Mouse (Mus musculus): ENCODE results near the gene Cdkn1b. TPM values are rescaled to one million over a fixed set of nuclear protein-coding genes. Genes with fewer than 3 reads are reported as not detected.

The Cdkn1b gene
- polyA plus RNA-seq, 1 experiment from 2014 or later: 14.4 TPM

DNA sequence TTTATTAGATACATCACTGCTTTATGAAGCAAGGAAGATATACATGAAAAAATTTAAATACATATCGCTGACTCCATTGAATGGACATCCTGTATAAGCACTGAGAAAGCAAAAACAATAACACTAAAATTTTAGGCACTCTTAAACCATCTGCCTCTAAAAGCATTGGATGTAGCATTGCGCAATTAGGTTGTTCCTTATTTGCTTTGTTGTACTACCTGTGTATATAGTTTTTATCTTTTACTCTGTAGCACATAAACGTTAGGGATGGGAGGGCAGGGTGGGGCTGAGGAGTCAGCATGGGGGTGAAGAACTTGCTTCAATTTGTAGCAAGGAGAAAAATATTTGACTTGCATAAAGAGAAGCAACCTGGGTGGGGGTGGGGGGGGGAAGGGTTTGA, 4.1 kb downstream of the Cdkn1b start:
- no peak for ATAC-seq (ENCODE audit: low FRiP score, low TSS enrichment)
- H3K4me3 ChIP-seq (ENCODE audit: low read depth, low read length): no peak overlapping the region
- TF ChIP-seq CTCF (IDR thresholded peaks at IDR 0.05; ENCODE audit: low read depth) (no peak), EP300 (optimal IDR thresholded peaks at IDR 0.05) (no peak)
- no peaks in the 10 kb centered on the region for H3K36me3 ChIP-seq (ENCODE audit: control insufficient read depth, insufficient read depth, low read length)
- no peaks in the 10 kb centered on the region for H3K27me3 ChIP-seq (ENCODE audit: control insufficient read depth, insufficient read depth, low read length)
- no peaks in the 10 kb centered on the region for H3K9me3 ChIP-seq (ENCODE audit: control insufficient read depth, low read length)
- peaks cover 3% of the 10 kb centered on the region; the same call in 1 of the 2 replicates for H3K4me1 ChIP-seq (replicated peaks; ENCODE audit: control insufficient read depth, insufficient read depth)
- H3K9ac ChIP-seq (ENCODE audit: low read length): no peak overlapping the region
- H3K4me2 ChIP-seq (replicated peaks; ENCODE audit: low read depth): no peak overlapping the region
- 55% methylated on average over 3 of the region's 3 CpGs for WGBS
- no peak for DNase-seq (ENCODE audit: low spot score)
- no peak overlapping the region for H3K27ac ChIP-seq (replicated peaks)

DNA sequence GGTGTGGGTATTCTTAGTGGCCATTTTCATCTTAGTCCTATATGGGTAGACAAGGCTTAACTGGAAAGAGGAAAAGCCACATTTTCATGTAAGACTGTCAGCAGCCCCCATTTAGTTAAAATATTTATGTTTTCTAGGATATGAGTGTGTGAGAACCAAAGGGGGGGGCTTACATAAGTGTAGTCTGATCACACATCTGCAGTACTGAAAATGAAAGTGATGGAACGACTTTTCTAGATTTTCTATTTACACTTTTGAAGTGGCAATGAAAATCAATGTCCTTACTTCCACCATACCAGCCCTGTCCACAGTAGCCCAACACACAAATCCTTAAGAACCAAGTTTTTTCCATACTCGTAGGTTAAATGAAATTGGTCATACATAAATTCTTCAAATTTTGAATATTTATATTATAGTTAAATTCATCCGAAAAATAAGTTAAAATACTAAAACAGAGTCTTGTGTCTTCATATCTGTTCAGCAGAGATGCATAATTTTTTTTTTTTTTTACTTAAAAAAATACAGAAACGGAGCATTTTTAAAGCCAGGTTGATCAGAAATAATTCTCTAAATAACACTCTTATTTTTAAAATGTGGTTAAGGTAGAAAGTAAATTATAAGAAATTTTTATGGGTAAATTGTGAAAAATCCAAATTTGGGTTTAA, 5.6 kb downstream of the Cdkn1b start:
- no peak overlapping the region for H3K9ac ChIP-seq (ENCODE audit: low read length)
- H3K27ac ChIP-seq (replicated peaks): no peak overlapping the region
- no peak for ATAC-seq (ENCODE audit: low FRiP score, low TSS enrichment)
- TF ChIP-seq CTCF (IDR thresholded peaks at IDR 0.05; ENCODE audit: low read depth) (no peak), EP300 (optimal IDR thresholded peaks at IDR 0.05) (no peak)
- DNase-seq (ENCODE audit: low spot score): no peak
- 64% methylated on average over 4 of the region's 4 CpGs for WGBS
- no peaks in the 10 kb centered on the region for H3K36me3 ChIP-seq (ENCODE audit: control insufficient read depth, insufficient read depth, low read length)
- no peak overlapping the region for H3K4me3 ChIP-seq (ENCODE audit: low read depth, low read length)
- H3K27me3 ChIP-seq (ENCODE audit: control insufficient read depth, insufficient read depth, low read length): no peaks in the 10 kb centered on the region
- H3K9me3 ChIP-seq (ENCODE audit: control insufficient read depth, low read length): no peaks in the 10 kb centered on the region
- peak overlapping the region; percentile 42 for H3K4me2 ChIP-seq (replicated peaks; ENCODE audit: low read depth)
- H3K4me1 ChIP-seq (replicated peaks; ENCODE audit: control insufficient read depth, insufficient read depth): peaks cover 3% of the 10 kb centered on the region; the same call in 1 of the 2 replicates

DNA sequence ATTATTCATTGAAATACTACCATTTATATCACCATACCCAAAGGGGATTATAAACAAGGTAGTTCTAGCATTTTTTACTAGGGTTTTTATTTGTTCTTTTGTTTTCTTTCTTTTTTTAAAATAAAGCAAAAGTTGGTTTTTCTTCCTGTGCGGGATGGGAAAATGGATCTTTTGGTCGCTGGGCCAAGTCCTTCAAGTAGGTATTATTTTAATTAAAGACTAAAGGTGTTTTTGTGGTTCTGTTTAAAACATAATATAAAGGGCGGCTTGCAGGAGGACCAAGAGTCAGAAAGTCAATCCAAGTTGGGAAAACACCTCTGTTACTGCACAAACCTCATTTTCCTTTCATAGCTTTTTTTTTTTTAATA, 6.1 kb downstream of the Cdkn1b start:
- H3K4me2 ChIP-seq (replicated peaks; ENCODE audit: low read depth): peak overlapping the region; percentile 95
- no peaks in the 10 kb centered on the region for H3K9me3 ChIP-seq (ENCODE audit: control insufficient read depth, low read length)
- ATAC-seq (ENCODE audit: low FRiP score, low TSS enrichment): no peak
- peak overlapping the region; percentile 98 for H3K27ac ChIP-seq (replicated peaks)
- WGBS: 56% methylated on average over 3 of the region's 3 CpGs
- TF ChIP-seq EP300 (optimal IDR thresholded peaks at IDR 0.05): no peak
- TF ChIP-seq CTCF (IDR thresholded peaks at IDR 0.05; ENCODE audit: low read depth): no peak
- DNase-seq (ENCODE audit: low spot score): no peak
- H3K36me3 ChIP-seq (ENCODE audit: control insufficient read depth, insufficient read depth, low read length): no peaks in the 10 kb centered on the region
- peak overlapping the region; percentile 88 for H3K9ac ChIP-seq (ENCODE audit: low read length)
- H3K4me3 ChIP-seq (ENCODE audit: low read depth, low read length): peak overlapping the region; percentile 64
- no peaks in the 10 kb centered on the region for H3K27me3 ChIP-seq (ENCODE audit: control insufficient read depth, insufficient read depth, low read length)
- H3K4me1 ChIP-seq (replicated peaks; ENCODE audit: control insufficient read depth, insufficient read depth): peaks cover 3% of the 10 kb centered on the region; the same call in 1 of the 2 replicates

DNA sequence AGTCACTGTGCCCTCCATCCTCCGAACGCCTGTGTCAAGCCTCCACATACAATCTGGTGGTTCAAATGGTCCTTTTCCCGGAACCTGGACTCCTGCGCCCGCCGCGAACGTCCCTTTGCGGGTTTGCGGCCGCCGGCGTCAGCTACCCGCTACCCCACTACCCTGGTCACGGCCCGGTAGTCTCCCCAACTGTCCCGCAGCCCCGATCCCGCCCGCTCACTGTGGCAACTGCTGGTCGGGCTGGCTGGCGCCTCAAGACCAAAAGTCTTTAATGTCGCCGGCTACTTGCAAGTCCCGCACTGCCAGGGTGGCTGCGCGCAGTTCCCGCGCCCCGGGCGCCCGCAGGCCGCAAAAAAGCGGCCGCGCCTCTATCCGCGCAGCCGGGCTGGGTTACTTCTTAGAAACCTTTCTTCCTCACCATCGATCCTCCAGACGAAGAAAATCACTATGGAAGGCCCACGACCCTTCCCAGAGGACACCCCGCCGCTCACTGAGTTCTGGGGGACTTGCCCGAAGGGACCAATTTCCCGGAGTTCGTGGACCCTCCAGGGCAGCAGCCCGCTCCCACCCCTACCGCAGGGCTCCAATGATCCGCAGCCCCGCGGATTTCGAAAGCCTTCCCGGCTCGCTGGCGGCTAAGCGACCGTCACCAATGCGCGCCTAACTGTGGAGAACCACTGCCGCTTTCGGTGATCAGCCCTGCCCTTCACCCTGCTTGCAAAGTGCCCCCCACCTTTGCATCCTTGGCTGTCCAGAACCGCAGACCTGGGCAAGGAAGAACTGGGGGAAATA, 6.8 kb downstream of the Cdkn1b start:
- Histone ChIP-seq H3K4me2 (replicated peaks; ENCODE audit: low read depth) (peak overlapping the region; percentile 95), H3K9ac (ENCODE audit: low read length) (peak overlapping the region; percentile 88), H3K4me3 (ENCODE audit: low read depth, low read length) (peak overlapping the region; percentile 64), H3K27ac (replicated peaks) (peak overlapping the region; percentile 98), H3K36me3 (ENCODE audit: control insufficient read depth, insufficient read depth, low read length) (no peaks in the 10 kb centered on the region), H3K4me1 (replicated peaks; ENCODE audit: control insufficient read depth, insufficient read depth) (peaks cover 2% of the 10 kb centered on the region; the same call in 1 of the 2 replicates), H3K27me3 (ENCODE audit: control insufficient read depth, insufficient read depth, low read length) (no peaks in the 10 kb centered on the region), H3K9me3 (ENCODE audit: control insufficient read depth, low read length) (no peaks in the 10 kb centered on the region)
- DNase-seq (ENCODE audit: low spot score) (peak; percentile 73), ATAC-seq (ENCODE audit: low FRiP score, low TSS enrichment) (peak; percentile 28)
- TF ChIP-seq CTCF (IDR thresholded peaks at IDR 0.05; ENCODE audit: low read depth) (no peak), EP300 (optimal IDR thresholded peaks at IDR 0.05) (no peak)
- WGBS: under 1% methylated on average over 63 of the region's 63 CpGs

GRCm38 (mm10) chr6:134927595-134928095, 7.4 kb downstream of the Cdkn1b start:
- Histone ChIP-seq H3K4me2 (replicated peaks; ENCODE audit: low read depth) (peak overlapping the region; percentile 95), H3K4me3 (ENCODE audit: low read depth, low read length) (peak overlapping the region; percentile 64), H3K27me3 (ENCODE audit: control insufficient read depth, insufficient read depth, low read length) (no peaks in the 10 kb centered on the region), H3K4me1 (replicated peaks; ENCODE audit: control insufficient read depth, insufficient read depth) (no peaks in the 10 kb centered on the region), H3K9ac (ENCODE audit: low read length) (peak overlapping the region; percentile 88), H3K27ac (replicated peaks) (peak overlapping the region; percentile 98), H3K36me3 (ENCODE audit: control insufficient read depth, insufficient read depth, low read length) (no peaks in the 10 kb centered on the region), H3K9me3 (ENCODE audit: control insufficient read depth, low read length) (no peaks in the 10 kb centered on the region)
- TF ChIP-seq CTCF (IDR thresholded peaks at IDR 0.05; ENCODE audit: low read depth) (no peak), EP300 (optimal IDR thresholded peaks at IDR 0.05) (no peak)
- ATAC-seq (ENCODE audit: low FRiP score, low TSS enrichment) (peak; percentile 5; the same call in 1 of the 2 replicates), DNase-seq (ENCODE audit: low spot score) (no peak)
- WGBS: 5% methylated on average over 13 of the region's 13 CpGs

All from stomach, postnatal 0 days (tissue).